Mouse (Mus musculus): ENCODE results near the gene Mrpl38.

- no peak for TF ChIP-seq CTCF (IDR thresholded peaks at IDR 0.05; ENCODE audit: borderline replicate concordance, insufficient read depth, low read depth, low read length)
- no peak for TF ChIP-seq POLR2A (IDR thresholded peaks at IDR 0.05; ENCODE audit: borderline replicate concordance, insufficient read depth, low read length)
These were observed 10.7 kb upstream of the Mrpl38 start for GRCm38 (mm10) chr11:116149341-116149740.
